In the genomic region with DNA sequence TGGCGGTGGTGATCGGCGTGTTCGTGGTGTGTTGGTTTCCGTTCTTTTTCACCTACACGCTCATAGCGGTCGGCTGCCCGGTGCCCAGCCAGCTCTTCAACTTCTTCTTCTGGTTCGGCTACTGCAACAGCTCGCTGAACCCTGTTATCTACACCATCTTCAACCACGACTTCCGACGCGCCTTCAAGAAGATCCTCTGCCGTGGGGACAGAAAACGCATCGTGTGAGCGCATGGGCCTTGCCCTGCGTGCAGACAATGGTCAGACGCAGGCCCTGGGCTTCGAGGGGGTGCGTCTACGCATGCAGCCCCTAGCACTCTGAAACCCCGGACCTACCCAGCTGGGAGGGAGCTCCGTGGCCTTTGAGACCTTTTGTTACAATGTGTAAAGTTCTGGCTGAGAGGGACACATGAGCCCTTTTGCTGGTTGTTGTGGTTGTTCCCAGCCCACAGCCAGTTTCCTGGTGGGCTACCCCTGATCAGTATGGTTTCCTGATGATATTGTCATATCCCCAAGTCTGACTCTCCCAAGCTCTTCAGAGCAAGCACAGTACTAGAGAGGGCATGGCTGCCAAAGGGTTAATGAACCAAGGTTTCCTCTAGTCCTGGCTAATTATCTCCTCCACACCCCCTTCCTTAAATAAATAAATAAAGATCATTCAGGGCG, we compare ENCODE assay signal across 8 mouse cellular contexts. TPM values are rescaled to one million over a fixed set of nuclear protein-coding genes. Genes with fewer than 3 reads are reported as not detected.
A peak's percentile ranks its signal among the peaks of the same experiment; 100 is the strongest.
DNase-seq lines count a peak whose midpoint lies in the region; ATAC-seq and TF ChIP-seq lines count a peak whose summit lies in the region.

No protein-coding gene starts in this region.

- intact Hi-C loops in left cerebral cortex, postnatal 4 days (cut with DNase I) = loop anchor here (5.0 to 10.0 kb wide), 2 partner anchors 490 to 1157 kb away; no protein-coding TSS in a partner anchor

- no peak for DNase-seq in heart, adult 9 months (ENCODE audit: low spot score in 2 of 2)
- DNase-seq in forebrain, postnatal 0 days = peak; percentile 43
- no peak for DNase-seq in adrenal gland, adult 8-10 months
- no peak for DNase-seq in left cerebral cortex, postnatal 4 days

- peak overlapping the region; percentile 58 for H3K4me3 ChIP-seq in heart, embryonic 12.5 days
- peak overlapping the region; percentile 54 for H3K4me3 ChIP-seq in ES-Bruce4 (ENCODE audit: low read depth, low read length)
- H3K4me3 ChIP-seq in forebrain, postnatal 0 days (ENCODE audit: low read depth, low read length) = peak overlapping the region; percentile 58
- peak overlapping the region; percentile 37 for H3K4me3 ChIP-seq in liver, embryonic 16.5 days (ENCODE audit: low read depth, low read length)
- H3K4me3 ChIP-seq in stomach, embryonic 14.5 days (ENCODE audit: low read depth, low read length) = peak overlapping the region; percentile 55

- H3K27ac ChIP-seq in heart, embryonic 12.5 days (ENCODE audit: poor library complexity, severe bottlenecking) = no peak overlapping the region
- no peak overlapping the region for H3K27ac ChIP-seq in ES-Bruce4 (ENCODE audit: insufficient read depth, low read length)
- no peak overlapping the region for H3K27ac ChIP-seq in forebrain, postnatal 0 days (ENCODE audit: low read depth, low read length)
- H3K27ac ChIP-seq in liver, embryonic 16.5 days (ENCODE audit: low read length) = no peak overlapping the region
- H3K27ac ChIP-seq in stomach, embryonic 14.5 days (ENCODE audit: low read length) = no peak overlapping the region

- H3K4me1 ChIP-seq in heart, embryonic 12.5 days (replicated peaks) = peaks cover 33% of the 10 kb centered on the region
- H3K4me1 ChIP-seq in ES-Bruce4 (ENCODE audit: control insufficient read depth, insufficient read depth, low read length) = peaks cover 2% of the 10 kb centered on the region
- peaks cover 9% of the 10 kb centered on the region; the same call in 1 of the 2 replicates for H3K4me1 ChIP-seq in forebrain, postnatal 0 days (ENCODE audit: insufficient read depth)
- H3K4me1 ChIP-seq in liver, embryonic 16.5 days (ENCODE audit: control insufficient read depth, low read depth, low read length) = peaks cover 8% of the 10 kb centered on the region
- H3K4me1 ChIP-seq in stomach, embryonic 14.5 days (ENCODE audit: control insufficient read depth, insufficient read depth, low read length) = peaks cover 32% of the 10 kb centered on the region

- no peak for TF ChIP-seq POLR2A in ES-Bruce4 (IDR thresholded peaks at IDR 0.05; ENCODE audit: insufficient read depth, low read length)

- H3K4me2 ChIP-seq in heart, embryonic 12.5 days = peak overlapping the region; percentile 96
- H3K4me2 ChIP-seq in forebrain, postnatal 0 days (ENCODE audit: low read depth) = peak overlapping the region; percentile 98
- H3K4me2 ChIP-seq in liver, embryonic 16.5 days (ENCODE audit: low read depth, low read length) = peak overlapping the region; percentile 53
- peak overlapping the region; percentile 99 for H3K4me2 ChIP-seq in stomach, embryonic 14.5 days (replicated peaks; ENCODE audit: low read depth, low read length)

- TF ChIP-seq CTCF in ES-Bruce4 (IDR thresholded peaks at IDR 0.05; ENCODE audit: low read depth, low read length) = no peak
- no peak for TF ChIP-seq CTCF in forebrain, postnatal 0 days (IDR thresholded peaks at IDR 0.05; ENCODE audit: low read depth)

- 1% methylated on average over 27 of the region's 27 CpGs for WGBS in heart, embryonic 12.5 days
- 2% methylated on average over 27 of the region's 27 CpGs for WGBS in forebrain, postnatal 0 days
- WGBS in liver, embryonic 16.5 days (ENCODE audit: insufficient replicate concordance) = 1% methylated on average over 27 of the region's 27 CpGs
- 4% methylated on average over 27 of the region's 27 CpGs for WGBS in stomach, embryonic 14.5 days

- TF ChIP-seq EP300 in ES-Bruce4 (IDR thresholded peaks at IDR 0.05; ENCODE audit: insufficient read depth, low read depth, low read length) = no peak

- no peak for ATAC-seq in heart, embryonic 12.5 days (ENCODE audit: insufficient number of reproducible peaks, low FRiP score)
- ATAC-seq in forebrain, postnatal 0 days = no peak
- ATAC-seq in liver, embryonic 16.5 days (ENCODE audit: low read depth) = no peak
- ATAC-seq in stomach, embryonic 14.5 days (ENCODE audit: insufficient number of reproducible peaks, insufficient read depth, low FRiP score, low read depth) = no peak

- peaks cover 67% of the 10 kb centered on the region for H3K27me3 ChIP-seq in heart, embryonic 12.5 days (replicated peaks)
- peaks cover 22% of the 10 kb centered on the region for H3K27me3 ChIP-seq in ES-Bruce4 (ENCODE audit: control insufficient read depth, insufficient read depth, low read length, poor library complexity, severe bottlenecking)
- peaks cover 21% of the 10 kb centered on the region for H3K27me3 ChIP-seq in forebrain, postnatal 0 days (ENCODE audit: insufficient read depth, low read length)
- H3K27me3 ChIP-seq in liver, embryonic 16.5 days (ENCODE audit: control insufficient read depth, insufficient read depth, low read depth, low read length) = peaks cover 74% of the 10 kb centered on the region
- H3K27me3 ChIP-seq in stomach, embryonic 14.5 days (ENCODE audit: control insufficient read depth, insufficient read depth, low read length) = peaks cover 8% of the 10 kb centered on the region; the same call in 1 of the 2 replicates

- no peaks in the 10 kb centered on the region for H3K36me3 ChIP-seq in heart, embryonic 12.5 days
- no peaks in the 10 kb centered on the region for H3K36me3 ChIP-seq in ES-Bruce4 (ENCODE audit: control insufficient read depth, insufficient read depth, low read length, poor library complexity, severe bottlenecking)
- H3K36me3 ChIP-seq in forebrain, postnatal 0 days (ENCODE audit: insufficient read depth) = no peaks in the 10 kb centered on the region
- H3K36me3 ChIP-seq in liver, embryonic 16.5 days (ENCODE audit: control insufficient read depth, insufficient read depth) = no peaks in the 10 kb centered on the region
- no peaks in the 10 kb centered on the region for H3K36me3 ChIP-seq in stomach, embryonic 14.5 days (ENCODE audit: control insufficient read depth, insufficient read depth, low read length)

- no peaks in the 10 kb centered on the region for H3K9me3 ChIP-seq in heart, embryonic 12.5 days (replicated peaks)
- H3K9me3 ChIP-seq in ES-Bruce4 (replicated peaks; ENCODE audit: control insufficient read depth, insufficient read depth, low read length, poor library complexity, severe bottlenecking) = no peaks in the 10 kb centered on the region
- no peaks in the 10 kb centered on the region for H3K9me3 ChIP-seq in forebrain, postnatal 0 days (ENCODE audit: low read length)
- H3K9me3 ChIP-seq in liver, embryonic 16.5 days (replicated peaks; ENCODE audit: control insufficient read depth, low read length) = no peaks in the 10 kb centered on the region
- no peaks in the 10 kb centered on the region for H3K9me3 ChIP-seq in stomach, embryonic 14.5 days (ENCODE audit: control insufficient read depth, low read depth, low read length)

- peak overlapping the region; percentile 42 for H3K9ac ChIP-seq in heart, embryonic 12.5 days
- H3K9ac ChIP-seq in ES-Bruce4 (ENCODE audit: low read depth, poor library complexity, severe bottlenecking) = peak overlapping the region; percentile 43
- H3K9ac ChIP-seq in forebrain, postnatal 0 days = peak overlapping the region; percentile 57
- no peak overlapping the region for H3K9ac ChIP-seq in liver, embryonic 16.5 days (ENCODE audit: low read depth, low read length)
- H3K9ac ChIP-seq in stomach, embryonic 14.5 days (replicated peaks; ENCODE audit: low read depth, low read length) = 0 out of 2 replicates have a peak overlapping the region, but pooled peaks have one; percentile 18

RNA-seq across cellular contexts. Expression of gene Adra2a, which starts 3.6 kb away (rescaled TPM):
- polyA plus RNA-seq in heart, embryonic 12.5 days (2016; fragmentation: Nextera tagmentation; extraction: Ambion mirVana) = 0.04 and 0.09 TPM in 2 replicates
- not detected in 2 replicates for polyA plus RNA-seq in ES-Bruce4 (2011; ENCODE audit: insufficient read depth, insufficient read length, low read depth, missing spikeins)
- 9.1 and 17.3 TPM in 2 replicates for total RNA-seq in forebrain, postnatal 0 days (2014; rRNA removed)
- 1.7 and 2.6 TPM in 2 replicates for polyA plus RNA-seq in forebrain, postnatal 0 days (2015; fragmentation: Nextera tagmentation; extraction: Ambion mirVana)
- 0.02 TPM in 1 of 2 replicates, not detected in the other for polyA plus RNA-seq in liver, embryonic 16.5 days (2015; fragmentation: Nextera tagmentation; extraction: Ambion mirVana)
- polyA plus RNA-seq in stomach, embryonic 14.5 days (2014; fragmentation: Nextera tagmentation; extraction: Ambion mirVana) = 0.48 and 0.78 TPM in 2 replicates
- total RNA-seq in adrenal gland, adult 8-10 months (2022) = under 1 TPM; 0.25 to 0.56 (median 0.38) TPM
- 10 to 100 TPM; 19.7 to 21.6 TPM for total RNA-seq in left cerebral cortex, postnatal 4 days (2021)
